Mouse (Mus musculus) CH12F3 (cell line): ENCODE results near the gene Ffar1.
"Not testable (repeated sequence)": the region's sequence is repeated elsewhere in the genome, so short reads cannot be mapped to it uniquely, and the experiment has no call there.

Experiments used
- in situ Hi-C: fragments of 300-500 bp; cut with MboI; formaldehyde crosslinking; loops from 2 replicates; pipeline ENCODE4 v1.14.3; 2020; ENCODE audit warnings: low sequenced_read_pairs

Ffar1 gene

GRCm38 (mm10) chr7:30851421-30851820 lies 9.9 kb downstream of the Ffar1 start:
- in situ Hi-C loops, result no loop called here

- in situ Hi-C loops, result no loop called here
These were observed 13.4 kb downstream of the Ffar1 start for GRCm38 (mm10) chr7:30847934-30848333.

GRCm38 (mm10) chr7:30847386-30847785 lies 14.0 kb downstream of the Ffar1 start:
- in situ Hi-C loops, result no loop called here

GRCm38 (mm10) chr7:30846505-30847053 lies 14.8 kb downstream of the Ffar1 start:
- in situ Hi-C loops, result no loop called here

- in situ Hi-C loops, result no loop called here
These were observed 16.6 kb downstream of the Ffar1 start for GRCm38 (mm10) chr7:30844676-30845297.

- in situ Hi-C loops, result no loop called here
These were observed 19.3 kb downstream of the Ffar1 start for GRCm38 (mm10) chr7:30842092-30842491.

GRCm38 (mm10) chr7:30841379-30841778 lies 20.0 kb downstream of the Ffar1 start:
- in situ Hi-C loops, result no loop called here

- in situ Hi-C loops, result no loop called here
These were observed 21.1 kb downstream of the Ffar1 start for GRCm38 (mm10) chr7:30840306-30840705.

- in situ Hi-C loops, result no loop called here
These were observed 24.1 kb downstream of the Ffar1 start for GRCm38 (mm10) chr7:30837277-30837676.

GRCm38 (mm10) chr7:30832684-30833083 lies 28.7 kb downstream of the Ffar1 start:
- in situ Hi-C loops, result not testable (repeated sequence)

- in situ Hi-C loops, result no loop called here
These were observed 29.1 kb downstream of the Ffar1 start for GRCm38 (mm10) chr7:30832261-30832660.

GRCm38 (mm10) chr7:30829428-30829827 lies 31.9 kb downstream of the Ffar1 start:
- in situ Hi-C loops, result no loop called here

GRCm38 (mm10) chr7:30828871-30829270 lies 32.5 kb downstream of the Ffar1 start:
- in situ Hi-C loops, result not testable (repeated sequence)

GRCm38 (mm10) chr7:30826660-30827059 lies 34.7 kb downstream of the Ffar1 start:
- in situ Hi-C loops, result no loop called here

- in situ Hi-C loops, result no loop called here
These were observed 37.1 kb downstream of the Ffar1 start for GRCm38 (mm10) chr7:30824306-30824705.

- in situ Hi-C loops, result no loop called here
These were observed 37.7 kb downstream of the Ffar1 start, which contains the start of gene Ffar2 for GRCm38 (mm10) chr7:30823675-30824074. Gene Ffar2, minus strand, starts transcription at chr7:30823775.

- in situ Hi-C loops, result no loop called here
These were observed 39.8 kb downstream of the Ffar1 start for GRCm38 (mm10) chr7:30821532-30821931.

- in situ Hi-C loops, result no loop called here
These were observed 40.4 kb downstream of the Ffar1 start for GRCm38 (mm10) chr7:30820854-30821445.

- in situ Hi-C loops, result no loop called here
These were observed 41.2 kb downstream of the Ffar1 start for GRCm38 (mm10) chr7:30820131-30820530.

GRCm38 (mm10) chr7:30812291-30812807 lies 49.0 kb downstream of the Ffar1 start:
- in situ Hi-C loops, result no loop called here

- in situ Hi-C loops, result no loop called here
These were observed 49.5 kb downstream of the Ffar1 start for GRCm38 (mm10) chr7:30811757-30812290.

- in situ Hi-C loops, result no loop called here
These were observed 51.0 kb downstream of the Ffar1 start for GRCm38 (mm10) chr7:30810319-30810718.
